Mouse (Mus musculus) heart, adult 11 months (tissue): ENCODE measurements around the gene Spata31d1d.

ENCODE experiments used
- DNase-seq: peaks from one replicate; pipeline ENCODE4 v3.0.0; 2022

Gene Spata31d1d

GRCm38 (mm10) chr13:59676316-59677229 is 55.0 kb downstream of the Spata31d1d start:
- DNase-seq: no peak
